Mouse (Mus musculus): ENCODE data around the gene Tnni3k. TPM values are rescaled to one million over a fixed set of nuclear protein-coding genes. Genes with fewer than 3 reads are reported as not detected.

Tnni3k gene
- total and polyA plus RNA-seq, 3 experiments, result 0.07 TPM; not detected in 2

GRCm38 (mm10) chr3:154970981-154971380, 84.2 kb downstream of the Tnni3k start:
- no peak for TF ChIP-seq TCF12 (IDR thresholded peaks at IDR 0.05; ENCODE audit: low read depth, low read length)
- no peak for TF ChIP-seq JUND (conservative IDR thresholded peaks at IDR 0.05; ENCODE audit: low read depth, low read length)
- TF ChIP-seq GABPA (IDR thresholded peaks at IDR 0.05; ENCODE audit: insufficient replicate concordance, low read depth, low read length), result no peak
- no peak for TF ChIP-seq UBTF (IDR thresholded peaks at IDR 0.05; ENCODE audit: low read depth, low read length)
- TF ChIP-seq MEF2A (IDR thresholded peaks at IDR 0.05; ENCODE audit: borderline replicate concordance, low read depth, low read length), result no peak
- TF ChIP-seq USF2 (conservative IDR thresholded peaks at IDR 0.05; ENCODE audit: low read depth, low read length), result no peak
- TF ChIP-seq KAT2A (IDR thresholded peaks at IDR 0.05; ENCODE audit: insufficient replicate concordance, low read length), result no peak
- TF ChIP-seq ZKSCAN1 (IDR thresholded peaks at IDR 0.05; ENCODE audit: borderline replicate concordance, low read depth, low read length), result no peak
- TF ChIP-seq ELF1 (IDR thresholded peaks at IDR 0.05; ENCODE audit: low read depth, low read length), result no peak
- no peak for TF ChIP-seq POLR2A (IDR thresholded peaks at IDR 0.05; ENCODE audit: low read depth, low read length)
- no peaks in the 10 kb centered on the region for H3K79me2 ChIP-seq (replicated peaks; ENCODE audit: control insufficient read depth, extremely low read depth, insufficient read depth, poor library complexity, severe bottlenecking)
- dilution Hi-C loops (cut with MboI; ENCODE audit: extremely low pct_ligation_motif_present, extremely low pct_unique_long_range_greater_than_20kb, low sequenced_read_pairs), result no loop called here
- no peaks in the 10 kb centered on the region for H3K27me3 ChIP-seq (replicated peaks)
- H3K9me3 ChIP-seq (replicated peaks; ENCODE audit: low read length), result no peaks in the 10 kb centered on the region
- H3K9ac ChIP-seq (ENCODE audit: insufficient read depth, low read depth), result no peak overlapping the region
- no peaks in the 10 kb centered on the region for H3K36me3 ChIP-seq (replicated peaks in 1 of 2; ENCODE audit: control insufficient read depth in 1 of 2, insufficient read depth in 1 of 2, low read length in 1 of 2)
- H3K4me3 ChIP-seq (replicated peaks in 1 of 3; ENCODE audit: low read depth in 2 of 3, low read length in 2 of 3, poor library complexity in 1 of 3), result no peak overlapping the region
- in situ Hi-C loops (cut with MboI; ENCODE audit: low pct_ligation_motif_present, low pct_unique_long_range_greater_than_20kb, low sequenced_read_pairs), result no loop called here
- H3K4me2 ChIP-seq (ENCODE audit: insufficient read depth, low read depth, poor library complexity, severe bottlenecking), result no peak overlapping the region
- H3K27ac ChIP-seq (ENCODE audit: insufficient read depth, low read depth), result no peak overlapping the region
- no peaks in the 10 kb centered on the region for H3K4me1 ChIP-seq (ENCODE audit: control insufficient read depth in 1 of 2, insufficient read depth in 2 of 2)
- no peak for DNase-seq (ENCODE audit: extremely low read depth)

GRCm38 (mm10) chr3:154961284-154961683, 93.9 kb downstream of the Tnni3k start:
- no peaks in the 10 kb centered on the region for H3K79me2 ChIP-seq (replicated peaks; ENCODE audit: control insufficient read depth, extremely low read depth, insufficient read depth, poor library complexity, severe bottlenecking)
- H3K4me2 ChIP-seq (ENCODE audit: insufficient read depth, low read depth, poor library complexity, severe bottlenecking), result no peak overlapping the region
- TF ChIP-seq MAZ (IDR thresholded peaks at IDR 0.05; ENCODE audit: low read depth, low read length) (no peak), JUND (conservative IDR thresholded peaks at IDR 0.05; ENCODE audit: low read depth, low read length) (no peak), UBTF (IDR thresholded peaks at IDR 0.05; ENCODE audit: low read depth, low read length) (no peak), USF2 (conservative IDR thresholded peaks at IDR 0.05; ENCODE audit: low read depth, low read length) (no peak), USF1 (IDR thresholded peaks at IDR 0.05; ENCODE audit: low read depth, low read length) (no peak), RCOR1 (conservative IDR thresholded peaks at IDR 0.05; ENCODE audit: low read depth, low read length) (no peak), NRF1 (IDR thresholded peaks at IDR 0.05; ENCODE audit: low read depth, low read length) (no peak), MXI1 (IDR thresholded peaks at IDR 0.05; ENCODE audit: low read depth, low read length) (no peak), HCFC1 (IDR thresholded peaks at IDR 0.05; ENCODE audit: low read depth, low read length) (no peak), SIN3A (IDR thresholded peaks at IDR 0.05; ENCODE audit: low read length) (no peak)
- H3K36me3 ChIP-seq (replicated peaks in 1 of 2; ENCODE audit: control insufficient read depth in 1 of 2, insufficient read depth in 1 of 2, low read length in 1 of 2), result no peaks in the 10 kb centered on the region
- H3K27me3 ChIP-seq (replicated peaks), result no peaks in the 10 kb centered on the region
- H3K9me3 ChIP-seq (replicated peaks; ENCODE audit: low read length), result peaks cover 2% of the 10 kb centered on the region
- no peak overlapping the region for H3K27ac ChIP-seq (ENCODE audit: insufficient read depth, low read depth)
- H3K4me3 ChIP-seq (replicated peaks in 1 of 3; ENCODE audit: low read depth in 2 of 3, low read length in 2 of 3, poor library complexity in 1 of 3), result no peak overlapping the region
- no peak for DNase-seq (ENCODE audit: extremely low read depth)
- no peak overlapping the region for H3K9ac ChIP-seq (ENCODE audit: insufficient read depth, low read depth)
- dilution Hi-C loops (cut with MboI; ENCODE audit: extremely low pct_ligation_motif_present, extremely low pct_unique_long_range_greater_than_20kb, low sequenced_read_pairs), result no loop called here
- H3K4me1 ChIP-seq (ENCODE audit: control insufficient read depth in 1 of 2, insufficient read depth in 2 of 2), result peaks cover 0 to 5% of the 10 kb centered on the region in 2 experiments; a peak in 1 of 4 replicates
- in situ Hi-C loops (cut with MboI; ENCODE audit: low pct_ligation_motif_present, low pct_unique_long_range_greater_than_20kb, low sequenced_read_pairs), result no loop called here
